Mouse (Mus musculus) erythroblast, embryonic 14.5 days (primary cell): Measurements from ENCODE around the gene Patl2. TPM values are rescaled to one million over a fixed set of nuclear protein-coding genes. Genes with fewer than 3 reads are reported as not detected.

ENCODE experiments used
- H3K27me3 ChIP-seq: 2 replicates; pipeline ENCODE4 v1.6.1; 2012; ENCODE audit warnings: inconsistent platforms; ENCODE audit not compliant: control insufficient read depth
- H3K36me3 ChIP-seq: 2 replicates; pipeline ENCODE4 v1.6.1; 2012; ENCODE audit warnings: mild to moderate bottlenecking, inconsistent platforms; ENCODE audit not compliant: control insufficient read depth
- H3K4me1 ChIP-seq: 2 replicates; pipeline ENCODE4 v1.6.1; 2012; ENCODE audit warnings: inconsistent platforms; ENCODE audit not compliant: control insufficient read depth
- H3K4me3 ChIP-seq: replicated peaks from 2 replicates; pipeline ENCODE3; 2012; ENCODE audit warnings: moderate library complexity, mild to moderate bottlenecking, inconsistent platforms
- H3K9me3 ChIP-seq: 2 replicates; pipeline ENCODE4 v1.6.1; 2012; ENCODE audit warnings: low read length, inconsistent platforms, mixed read lengths; ENCODE audit not compliant: control insufficient read depth
- GATA1 ChIP-seq: IDR thresholded peaks from 2 replicates; pipeline ENCODE4 v1.6.1; 2012; ENCODE audit warnings: low read length, inconsistent platforms, mixed read lengths
- TAL1 ChIP-seq: IDR thresholded peaks from 3 replicates; pipeline ENCODE4 v1.6.1; 2012; ENCODE audit warnings: low read length, inconsistent platforms, mixed read lengths
- polyA plus RNA-seq: library from polyadenylated mRNA; stranded (reverse); fragments of >175 nt; gene quantifications from 2 replicates; pipeline ENCODE4 v1.2.3, GENCODE M21; 2012

Patl2 gene
- not detected in 2 replicates for polyA plus RNA-seq

DNA sequence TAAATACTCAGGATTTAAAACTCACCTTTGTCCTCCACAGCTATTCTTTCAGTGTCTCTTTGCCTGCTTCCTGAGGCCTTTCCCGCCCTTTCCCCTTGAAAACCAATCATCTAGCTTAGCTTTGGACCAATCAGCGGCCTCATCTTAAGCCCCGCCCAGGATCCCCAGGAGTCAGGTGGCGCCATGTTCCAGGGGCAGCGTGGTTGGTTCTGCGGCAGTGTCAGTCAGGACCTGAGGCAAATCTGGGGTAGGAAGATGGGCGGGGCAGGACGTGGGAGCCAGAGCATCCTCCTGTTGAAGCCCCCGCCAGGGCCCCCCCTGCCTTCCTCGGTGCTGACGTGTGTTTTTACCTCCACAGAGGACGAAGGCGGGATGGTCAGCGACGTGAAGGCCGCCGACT is at the start of gene Patl2, which contains the start of gene Terb2:
Patl2 (minus strand) TSS at position 84 of the 400 bp plus-strand sequence.
Terb2 (plus strand) TSS at position 167 of the 400 bp plus-strand sequence.
- H3K27me3 ChIP-seq = no peaks in the 10 kb centered on the region
- peaks cover 1% of the 10 kb centered on the region; the same call in 1 of the 2 replicates for H3K4me1 ChIP-seq
- TF ChIP-seq TAL1 (no peak), GATA1 (no peak)
- H3K36me3 ChIP-seq = no peaks in the 10 kb centered on the region
- H3K9me3 ChIP-seq = no peaks in the 10 kb centered on the region
- H3K4me3 ChIP-seq = no peak within 1 kb of the TSS

DNA sequence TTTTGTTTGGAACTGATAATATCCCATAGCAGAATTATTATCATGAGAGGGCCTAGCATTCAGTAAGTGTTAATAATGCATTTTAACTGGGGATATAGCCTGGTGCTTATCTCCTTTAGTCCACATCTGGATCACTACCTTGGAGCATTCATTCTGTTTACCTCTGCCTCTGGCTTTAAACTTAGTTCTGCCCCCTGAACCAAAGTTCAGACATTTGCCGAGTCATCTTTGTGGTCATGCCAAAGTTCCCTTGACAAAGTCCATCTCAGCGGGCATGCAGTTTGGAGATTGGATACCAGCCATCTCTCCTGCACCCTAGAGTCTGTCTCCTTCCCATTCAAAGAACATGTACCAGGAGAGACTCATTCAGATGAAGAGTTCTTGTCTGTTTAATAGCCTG is 49.4 kb upstream of the Patl2 start:
- H3K9me3 ChIP-seq = no peaks in the 10 kb centered on the region
- H3K36me3 ChIP-seq = no peaks in the 10 kb centered on the region; the same call in 1 of the 2 replicates
- peaks cover 31% of the 10 kb centered on the region for H3K4me1 ChIP-seq
- no peaks in the 10 kb centered on the region for H3K27me3 ChIP-seq
- TF ChIP-seq TAL1 = no peak
- TF ChIP-seq GATA1 = no peak
- peak overlapping the region; percentile 80 for H3K4me3 ChIP-seq

- TF ChIP-seq TAL1 (no peak), GATA1 (peak; percentile 41; the same call in 1 of the 2 replicates)
- Histone ChIP-seq H3K9me3 (no peaks in the 10 kb centered on the region), H3K27me3 (no peaks in the 10 kb centered on the region), H3K4me3 (peak within 1 kb of the TSS; percentile 80), H3K4me1 (peaks cover 36% of the 10 kb centered on the region), H3K36me3 (no peaks in the 10 kb centered on the region; the same call in 1 of the 2 replicates)
Measured at GRCm38 (mm10) chr2:122234611-122235288, 48.8 kb upstream of the Patl2 start, which contains the start of gene Sord. Sord (plus strand) TSS chr2:122234749.

DNA sequence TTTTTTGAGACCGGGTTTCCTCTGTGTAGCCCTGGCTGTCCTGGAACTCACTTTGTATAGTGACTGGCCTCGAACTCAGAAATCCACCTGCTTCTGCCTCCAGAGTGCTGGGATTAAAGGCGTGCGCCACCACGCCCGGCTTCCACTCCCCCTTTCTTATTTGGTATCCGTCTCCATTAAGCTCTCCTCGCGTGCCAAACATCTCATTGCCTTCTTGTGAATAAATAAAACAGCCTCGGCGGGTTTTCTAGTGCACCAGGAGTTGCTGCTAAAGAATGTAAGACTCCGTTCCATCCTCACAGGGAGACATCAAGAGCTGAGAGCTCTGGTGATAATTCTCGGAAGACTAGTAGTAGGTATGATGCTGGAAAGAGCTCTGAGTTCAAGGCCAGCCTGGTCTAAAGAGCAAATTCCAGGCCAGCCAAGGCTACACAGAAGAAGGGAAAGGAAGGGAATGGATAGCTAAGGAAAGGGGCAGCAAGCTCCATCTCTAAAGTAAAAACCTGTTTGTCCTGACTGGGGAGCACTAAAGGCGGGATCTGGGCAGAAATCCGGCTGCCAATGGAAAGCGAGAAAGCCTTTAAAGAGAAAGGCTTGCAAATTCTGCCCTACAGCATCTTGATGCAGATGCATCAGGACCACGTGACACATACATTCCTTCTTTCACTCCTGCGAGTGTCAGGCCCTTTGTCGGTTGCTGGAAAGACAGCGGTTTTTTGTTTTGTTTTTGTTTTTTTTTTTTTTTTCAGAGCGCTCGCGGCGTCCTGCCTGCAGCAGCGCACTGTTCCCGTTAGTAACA is 48.0 kb upstream of the Patl2 start:
- no peaks in the 10 kb centered on the region for H3K9me3 ChIP-seq
- H3K27me3 ChIP-seq = no peaks in the 10 kb centered on the region
- H3K36me3 ChIP-seq = no peaks in the 10 kb centered on the region
- peaks cover 32% of the 10 kb centered on the region for H3K4me1 ChIP-seq
- peak overlapping the region; percentile 80 for H3K4me3 ChIP-seq
- TF ChIP-seq TAL1 = no peak
- TF ChIP-seq GATA1 = no peak

DNA sequence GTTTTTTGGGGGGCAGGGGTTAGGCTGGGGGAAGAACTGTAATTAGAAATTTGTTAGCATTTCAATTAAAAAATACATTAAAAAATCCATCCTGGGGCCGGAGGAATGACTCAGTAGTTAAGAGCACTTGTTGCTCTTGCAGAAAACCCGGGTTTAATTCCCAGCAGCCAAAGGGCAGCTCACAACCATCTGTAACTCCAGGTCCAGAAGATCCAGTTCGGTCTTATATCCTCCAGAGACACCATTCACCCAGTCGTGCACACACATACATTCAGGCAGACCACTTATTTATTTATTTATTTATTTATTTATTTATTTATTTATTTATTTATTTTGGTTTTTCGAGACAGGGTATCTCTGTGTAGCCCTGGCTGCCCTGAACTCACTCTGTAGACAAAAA is 47.4 kb upstream of the Patl2 start:
- Histone ChIP-seq H3K27me3 (no peaks in the 10 kb centered on the region), H3K9me3 (no peaks in the 10 kb centered on the region), H3K4me1 (peaks cover 32% of the 10 kb centered on the region), H3K36me3 (no peaks in the 10 kb centered on the region), H3K4me3 (no peak overlapping the region)
- no peak for TF ChIP-seq TAL1
- no peak for TF ChIP-seq GATA1

DNA sequence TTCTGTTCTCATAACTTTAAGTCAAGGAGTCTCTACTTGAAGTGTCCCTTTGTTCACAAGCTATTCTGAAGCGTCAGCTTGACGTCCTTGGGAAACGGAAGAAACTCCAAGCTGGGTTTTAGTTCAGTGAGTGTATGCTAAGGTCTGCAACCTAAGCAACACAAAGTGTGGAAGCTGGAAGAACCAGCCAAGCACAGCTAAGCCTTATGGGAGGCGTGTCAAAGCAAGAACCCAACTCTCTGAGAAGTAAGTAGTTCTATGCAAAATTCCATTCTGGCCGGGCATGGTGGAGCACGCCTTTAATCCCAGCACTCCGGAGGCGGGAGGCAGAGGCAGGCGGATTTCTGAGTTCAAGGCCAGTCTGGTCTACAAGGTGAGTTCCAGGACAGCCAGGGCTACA is 45.6 kb upstream of the Patl2 start:
- H3K36me3 ChIP-seq = no peaks in the 10 kb centered on the region
- H3K27me3 ChIP-seq = no peaks in the 10 kb centered on the region
- TF ChIP-seq GATA1 (no peak), TAL1 (no peak)
- H3K9me3 ChIP-seq = no peaks in the 10 kb centered on the region
- no peak overlapping the region for H3K4me3 ChIP-seq
- H3K4me1 ChIP-seq = peaks cover 32% of the 10 kb centered on the region

GRCm38 (mm10) chr2:122230395-122230794 is 44.4 kb upstream of the Patl2 start:
- TF ChIP-seq GATA1 (no peak), TAL1 (no peak)
- Histone ChIP-seq H3K4me1 (peaks cover 23% of the 10 kb centered on the region), H3K27me3 (no peaks in the 10 kb centered on the region), H3K4me3 (no peak overlapping the region), H3K36me3 (no peaks in the 10 kb centered on the region), H3K9me3 (no peaks in the 10 kb centered on the region)

DNA sequence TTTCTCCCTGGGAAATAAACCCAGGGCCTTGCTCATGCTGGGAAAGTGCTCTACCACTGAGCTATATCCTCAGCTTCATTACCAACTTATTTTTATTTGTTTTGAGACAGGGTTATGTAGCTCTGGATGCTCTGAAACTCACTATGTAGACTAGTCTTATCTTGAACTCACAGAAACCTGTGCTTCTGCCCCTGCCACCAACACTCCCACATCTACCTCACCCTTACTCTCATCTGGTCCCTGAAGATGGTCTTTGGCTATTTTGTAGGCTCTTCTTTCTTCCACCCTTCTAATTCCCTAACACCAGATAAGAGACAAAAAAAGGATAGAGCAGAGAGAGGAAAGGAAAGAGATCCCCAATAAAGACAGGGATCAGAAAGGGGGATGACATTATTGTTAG is 37.7 kb upstream of the Patl2 start:
- Histone ChIP-seq H3K36me3 (no peaks in the 10 kb centered on the region), H3K4me3 (no peak overlapping the region), H3K27me3 (no peaks in the 10 kb centered on the region), H3K4me1 (peaks cover 7% of the 10 kb centered on the region), H3K9me3 (no peaks in the 10 kb centered on the region)
- no peak for TF ChIP-seq GATA1
- TF ChIP-seq TAL1 = no peak

DNA sequence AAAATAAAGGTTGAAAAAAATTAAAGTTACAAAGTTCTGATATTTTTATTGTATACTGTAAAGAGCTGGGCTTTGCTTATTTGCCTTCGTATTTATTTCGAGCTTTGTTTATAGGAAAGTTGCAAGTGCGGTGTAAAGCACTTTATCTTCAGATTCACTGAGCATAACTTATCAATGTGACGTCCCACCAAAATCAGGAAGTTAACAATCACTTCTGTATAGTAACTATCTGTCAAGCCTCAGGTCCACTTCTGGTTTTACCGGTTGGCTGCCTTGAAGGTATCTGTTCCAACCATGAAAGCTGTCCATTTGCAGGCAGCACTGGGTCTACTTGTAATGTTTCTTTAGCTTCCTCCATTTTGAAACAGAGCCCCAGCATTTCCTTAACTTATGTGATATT is 36.3 kb upstream of the Patl2 start:
- no peak for TF ChIP-seq TAL1
- no peak for TF ChIP-seq GATA1
- Histone ChIP-seq H3K36me3 (no peaks in the 10 kb centered on the region), H3K9me3 (no peaks in the 10 kb centered on the region), H3K27me3 (no peaks in the 10 kb centered on the region), H3K4me1 (peaks cover 7% of the 10 kb centered on the region), H3K4me3 (no peak overlapping the region)
